Mouse (Mus musculus) embryonic fibroblast, embryonic 13.5 days (primary cell): Measurements from ENCODE around the gene Uhrf1bp1.

Experiments
- CTCF ChIP-seq: IDR thresholded peaks from 2 replicates; pipeline ENCODE4 v1.5.1; 2011; ENCODE audit warnings: mild to moderate bottlenecking, control low read depth, low read length, moderate library complexity, borderline replicate concordance; ENCODE audit not compliant: insufficient read depth
- POLR2A ChIP-seq: IDR thresholded peaks from 2 replicates; pipeline ENCODE4 v1.6.1; 2011; ENCODE audit warnings: low read depth, mild to moderate bottlenecking, control low read depth, low read length, moderate library complexity

DNA sequence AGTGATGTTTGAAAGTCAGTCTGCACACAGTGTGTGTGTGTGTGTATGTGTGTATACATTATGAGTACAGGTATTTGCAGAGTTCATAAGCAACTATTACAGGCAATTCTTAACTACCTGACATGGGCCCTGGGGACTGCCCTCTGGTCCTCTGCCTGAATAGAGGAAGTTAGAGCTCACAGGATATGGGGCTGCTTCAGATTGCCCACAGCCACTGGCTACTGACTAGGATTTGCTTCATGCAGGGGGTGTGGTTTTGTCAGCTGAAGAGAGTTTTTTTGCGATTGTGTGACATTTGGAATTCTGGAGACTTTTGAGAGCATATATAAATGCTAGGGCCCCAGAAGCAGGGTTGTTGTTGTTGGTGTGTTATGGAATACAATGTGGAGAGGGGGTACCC, 31.3 kb upstream of the Uhrf1bp1 start:
- TF ChIP-seq CTCF (no peak), POLR2A (no peak)
